Mouse (Mus musculus): Measurements from ENCODE around the gene Macrod2.

Gene Macrod2

GRCm38 (mm10) chr2:141449078-141449680 lies 1054.1 kb downstream of the Macrod2 start:
- no peak for TF ChIP-seq GATA4 (IDR thresholded peaks at IDR 0.05; ENCODE audit: insufficient replicate concordance, low read length)

GRCm38 (mm10) chr2:141463946-141464345 lies 1068.8 kb downstream of the Macrod2 start:
- TF ChIP-seq GATA4 (IDR thresholded peaks at IDR 0.05; ENCODE audit: insufficient replicate concordance, low read length): no peak

- TF ChIP-seq GATA4 (IDR thresholded peaks at IDR 0.05; ENCODE audit: insufficient replicate concordance, low read length): no peak
These were observed 1077.7 kb downstream of the Macrod2 start for GRCm38 (mm10) chr2:141472791-141473190.

- no peak for TF ChIP-seq GATA4 (IDR thresholded peaks at IDR 0.05; ENCODE audit: insufficient replicate concordance, low read length)
These were observed 1082.5 kb downstream of the Macrod2 start for GRCm38 (mm10) chr2:141477585-141477984.

GRCm38 (mm10) chr2:141490518-141490917 lies 1095.4 kb downstream of the Macrod2 start:
- TF ChIP-seq GATA4 (IDR thresholded peaks at IDR 0.05; ENCODE audit: insufficient replicate concordance, low read length): no peak

GRCm38 (mm10) chr2:141505451-141505850 lies 1110.3 kb downstream of the Macrod2 start:
- no peak for TF ChIP-seq GATA4 (IDR thresholded peaks at IDR 0.05; ENCODE audit: insufficient replicate concordance, low read length)

- TF ChIP-seq GATA4 (IDR thresholded peaks at IDR 0.05; ENCODE audit: insufficient replicate concordance, low read length): no peak
These were observed 1113.1 kb downstream of the Macrod2 start for GRCm38 (mm10) chr2:141507929-141508897.

GRCm38 (mm10) chr2:141514976-141515375 lies 1119.9 kb downstream of the Macrod2 start:
- no peak for TF ChIP-seq GATA4 (IDR thresholded peaks at IDR 0.05; ENCODE audit: insufficient replicate concordance, low read length)

GRCm38 (mm10) chr2:141522081-141522480 lies 1127.0 kb downstream of the Macrod2 start:
- no peak for TF ChIP-seq GATA4 (IDR thresholded peaks at IDR 0.05; ENCODE audit: insufficient replicate concordance, low read length)

GRCm38 (mm10) chr2:141545877-141546276 lies 1150.8 kb downstream of the Macrod2 start:
- TF ChIP-seq GATA4 (IDR thresholded peaks at IDR 0.05; ENCODE audit: insufficient replicate concordance, low read length): no peak

GRCm38 (mm10) chr2:141551701-141552100 lies 1156.6 kb downstream of the Macrod2 start:
- TF ChIP-seq GATA4 (IDR thresholded peaks at IDR 0.05; ENCODE audit: insufficient replicate concordance, low read length): no peak

GRCm38 (mm10) chr2:141556747-141557146 lies 1161.6 kb downstream of the Macrod2 start:
- no peak for TF ChIP-seq GATA4 (IDR thresholded peaks at IDR 0.05; ENCODE audit: insufficient replicate concordance, low read length)

GRCm38 (mm10) chr2:141558242-141558827 lies 1163.2 kb downstream of the Macrod2 start:
- no peak for TF ChIP-seq GATA4 (IDR thresholded peaks at IDR 0.05; ENCODE audit: insufficient replicate concordance, low read length)

GRCm38 (mm10) chr2:141565986-141566385 lies 1170.9 kb downstream of the Macrod2 start:
- no peak for TF ChIP-seq GATA4 (IDR thresholded peaks at IDR 0.05; ENCODE audit: insufficient replicate concordance, low read length)

GRCm38 (mm10) chr2:141571360-141571759 lies 1176.3 kb downstream of the Macrod2 start:
- TF ChIP-seq GATA4 (IDR thresholded peaks at IDR 0.05; ENCODE audit: insufficient replicate concordance, low read length): no peak

- TF ChIP-seq GATA4 (IDR thresholded peaks at IDR 0.05; ENCODE audit: insufficient replicate concordance, low read length): no peak
These were observed 1183.1 kb downstream of the Macrod2 start for GRCm38 (mm10) chr2:141578206-141578605.

All from liver, adult (tissue).